In the genomic region with DNA sequence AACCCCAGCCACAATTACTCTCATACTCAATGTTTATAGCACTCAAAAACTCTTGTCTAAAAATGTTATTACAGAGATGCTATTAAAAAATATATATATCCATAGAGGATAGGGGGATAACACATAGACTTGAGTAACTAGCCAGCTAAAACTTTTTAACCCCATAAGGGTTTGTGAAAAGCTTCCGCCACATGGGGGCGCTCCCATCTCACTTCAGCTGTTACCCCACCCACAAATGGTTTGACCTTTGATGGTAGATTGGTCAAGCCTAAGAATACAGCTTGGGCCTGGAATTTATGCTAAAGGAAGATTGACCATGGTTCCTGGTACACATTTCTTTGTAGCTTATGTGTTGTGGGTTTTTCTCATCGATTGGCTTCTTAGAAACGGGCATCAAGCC, we compare ENCODE assay signal across 9 mouse cellular contexts. TPM values are rescaled to one million over a fixed set of nuclear protein-coding genes. Genes with fewer than 3 reads are reported as not detected.
DNase-seq lines count a peak whose midpoint lies in the region; ATAC-seq and TF ChIP-seq lines count a peak whose summit lies in the region.
"Had no signal": no experiment of that assay in that cellular context is flagged by ENCODE, and none has a peak within 500 bp of the region (broad histone marks: within the 10 kb centered on the region; RNA-seq: fewer than 3 reads in every experiment).

No protein-coding gene starts in this region.

- no peak overlapping the region for H3K4me3 ChIP-seq in liver, embryonic 12.5 days
- no peak overlapping the region for H3K4me3 ChIP-seq in cortical plate, adult 2 months (ENCODE audit: insufficient read depth, low read length)
- no peak overlapping the region for H3K4me3 ChIP-seq in stomach, postnatal 0 days (ENCODE audit: low read depth, low read length)
- no peak overlapping the region for H3K4me3 ChIP-seq in midbrain, embryonic 13.5 days (replicated peaks)
- H3K4me3 ChIP-seq: midbrain, embryonic 12.5 days had no signal

- ATAC-seq in cerebellum, adult (ENCODE audit: insufficient number of reproducible peaks, low FRiP score, low TSS enrichment): no peak
- ATAC-seq in liver, embryonic 12.5 days: no peak
- no peak for ATAC-seq in stomach, postnatal 0 days (ENCODE audit: low FRiP score, low TSS enrichment)
- ATAC-seq in midbrain, embryonic 13.5 days: no peak

- H3K27me3 ChIP-seq in liver, embryonic 12.5 days (replicated peaks): no peaks in the 10 kb centered on the region
- no peaks in the 10 kb centered on the region for H3K27me3 ChIP-seq in stomach, postnatal 0 days (ENCODE audit: control insufficient read depth, insufficient read depth, low read length)
- no peaks in the 10 kb centered on the region for H3K27me3 ChIP-seq in midbrain, embryonic 13.5 days
- H3K27me3 ChIP-seq: midbrain, embryonic 12.5 days had no signal

- no peak overlapping the region for H3K4me2 ChIP-seq in liver, embryonic 12.5 days
- H3K4me2 ChIP-seq in stomach, postnatal 0 days (replicated peaks; ENCODE audit: low read depth): no peak overlapping the region
- no peak overlapping the region for H3K4me2 ChIP-seq in midbrain, embryonic 13.5 days (replicated peaks)
- H3K4me2 ChIP-seq: midbrain, embryonic 12.5 days had no signal

- H3K27ac ChIP-seq in liver, embryonic 12.5 days: no peak overlapping the region
- no peak overlapping the region for H3K27ac ChIP-seq in cortical plate, adult 2 months (ENCODE audit: insufficient read depth, low read length)
- H3K27ac ChIP-seq in stomach, postnatal 0 days (replicated peaks): no peak overlapping the region
- no peak overlapping the region for H3K27ac ChIP-seq in midbrain, embryonic 13.5 days
- H3K27ac ChIP-seq: midbrain, embryonic 12.5 days had no signal

- no peaks in the 10 kb centered on the region for H3K9me3 ChIP-seq in liver, embryonic 12.5 days (replicated peaks)
- H3K9me3 ChIP-seq in stomach, postnatal 0 days (ENCODE audit: control insufficient read depth, low read length): no peaks in the 10 kb centered on the region
- H3K9me3 ChIP-seq in midbrain, embryonic 13.5 days: no peaks in the 10 kb centered on the region
- H3K9me3 ChIP-seq: midbrain, embryonic 12.5 days had no signal

- H3K9ac ChIP-seq in liver, embryonic 12.5 days: no peak overlapping the region
- no peak overlapping the region for H3K9ac ChIP-seq in stomach, postnatal 0 days (ENCODE audit: low read length)
- H3K9ac ChIP-seq in midbrain, embryonic 13.5 days (replicated peaks): no peak overlapping the region
- H3K9ac ChIP-seq: midbrain, embryonic 12.5 days had no signal

- no peak for TF ChIP-seq EP300 in stomach, postnatal 0 days (optimal IDR thresholded peaks at IDR 0.05)

- no peaks in the 10 kb centered on the region for H3K4me1 ChIP-seq in liver, embryonic 12.5 days
- no peaks in the 10 kb centered on the region for H3K4me1 ChIP-seq in cortical plate, adult 2 months (ENCODE audit: control insufficient read depth, insufficient read depth, low read length)
- H3K4me1 ChIP-seq in stomach, postnatal 0 days (replicated peaks; ENCODE audit: control insufficient read depth, insufficient read depth): no peaks in the 10 kb centered on the region
- H3K4me1 ChIP-seq in midbrain, embryonic 13.5 days (replicated peaks): no peaks in the 10 kb centered on the region
- H3K4me1 ChIP-seq: midbrain, embryonic 12.5 days had no signal

- WGBS in liver, embryonic 12.5 days (ENCODE audit: insufficient replicate concordance): 30% methylated on average over 4 of the region's 4 CpGs
- 49% methylated on average over 4 of the region's 4 CpGs for WGBS in stomach, postnatal 0 days
- WGBS in midbrain, embryonic 13.5 days: 51% methylated on average over 4 of the region's 4 CpGs

- TF ChIP-seq CTCF in cortical plate, adult 2 months (IDR thresholded peaks at IDR 0.05; ENCODE audit: extremely low read depth, insufficient read depth, low read length): peak; percentile 35; the same call in 1 of the 2 replicates
- TF ChIP-seq CTCF in stomach, postnatal 0 days (IDR thresholded peaks at IDR 0.05; ENCODE audit: low read depth): peak; percentile 55

- TF ChIP-seq POLR2A in cortical plate, adult 2 months (IDR thresholded peaks at IDR 0.05; ENCODE audit: extremely low read depth, insufficient read depth, low read length): no peak

- DNase-seq in cerebellum, adult 11 months: peak; percentile 36
- DNase-seq in liver: peak; percentile 40
- DNase-seq in WW6 (ENCODE audit: low read depth, low spot score): peak; percentile 28
- peak; percentile 18 for DNase-seq in stomach, postnatal 0 days (ENCODE audit: low spot score)

- no peaks in the 10 kb centered on the region for H3K36me3 ChIP-seq in liver, embryonic 12.5 days
- H3K36me3 ChIP-seq in stomach, postnatal 0 days (ENCODE audit: control insufficient read depth, insufficient read depth, low read length): no peaks in the 10 kb centered on the region
- H3K36me3 ChIP-seq in midbrain, embryonic 13.5 days: no peaks in the 10 kb centered on the region
- H3K36me3 ChIP-seq: midbrain, embryonic 12.5 days had no signal

RNA-seq across cellular contexts. Expression of a gene that starts 42.1 kb away (rescaled TPM):
- polyA plus RNA-seq in liver, embryonic 12.5 days (2016; fragmentation: Nextera tagmentation; extraction: Ambion mirVana): 0.13 and 0.49 TPM in 2 replicates
- 84.2 and 84.7 TPM in 2 replicates for polyA plus RNA-seq in cortical plate, adult 2 months (2012; rRNA removed)
- polyA plus RNA-seq in stomach, postnatal 0 days (2015; fragmentation: Nextera tagmentation; extraction: Ambion mirVana): 2.6 and 3.1 TPM in 2 replicates
- 11.4 and 12.8 TPM in 2 replicates for polyA plus RNA-seq in midbrain, embryonic 13.5 days (2015; fragmentation: Nextera tagmentation; extraction: Ambion mirVana)
